Mouse (Mus musculus): ENCODE measurements at regions not wholly inside any gene's neighbourhood (a gene's known extent, or its start where the extent isn't known, plus 50 kb on each side); places are given as distances from the start of the nearest gene placed in this dataset.

DNA sequence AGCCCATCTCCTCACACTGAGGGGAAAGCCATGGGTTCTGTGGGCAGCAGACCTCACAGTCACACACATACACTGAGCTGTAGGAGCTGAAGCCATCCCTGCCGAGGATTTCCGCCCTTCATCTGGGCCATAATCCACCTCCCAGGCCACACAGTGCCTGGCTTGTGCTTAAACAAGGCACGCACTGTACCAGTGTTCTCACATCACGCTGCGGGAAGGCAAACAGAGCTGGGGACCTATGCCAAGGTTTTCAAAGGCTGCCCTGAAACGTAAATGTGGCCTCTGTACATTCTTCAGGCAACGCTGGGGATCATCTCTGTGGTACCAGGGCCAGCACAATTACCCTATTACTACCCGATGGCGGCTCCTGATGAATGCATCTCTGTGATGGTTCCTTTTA is 627.6 kb downstream of the Insc start:
- TF ChIP-seq CTCF (IDR thresholded peaks at IDR 0.05; ENCODE audit: low read depth) (no peak), EP300 (IDR thresholded peaks at IDR 0.05; ENCODE audit: low read depth) (no peak)
